Mouse (Mus musculus): Measurements from ENCODE around the gene Rgs9. TPM values are rescaled to one million over a fixed set of nuclear protein-coding genes. Genes with fewer than 3 reads are reported as not detected.
"Not testable (repeated sequence)": the region's sequence is repeated elsewhere in the genome, so short reads cannot be mapped to it uniquely, and the experiment has no call there.

Rgs9 gene
- polyA plus RNA-seq (2016; fragmentation: Nextera tagmentation; extraction: Ambion mirVana) = 0.91 and 1.1 TPM in 2 replicates

DNA sequence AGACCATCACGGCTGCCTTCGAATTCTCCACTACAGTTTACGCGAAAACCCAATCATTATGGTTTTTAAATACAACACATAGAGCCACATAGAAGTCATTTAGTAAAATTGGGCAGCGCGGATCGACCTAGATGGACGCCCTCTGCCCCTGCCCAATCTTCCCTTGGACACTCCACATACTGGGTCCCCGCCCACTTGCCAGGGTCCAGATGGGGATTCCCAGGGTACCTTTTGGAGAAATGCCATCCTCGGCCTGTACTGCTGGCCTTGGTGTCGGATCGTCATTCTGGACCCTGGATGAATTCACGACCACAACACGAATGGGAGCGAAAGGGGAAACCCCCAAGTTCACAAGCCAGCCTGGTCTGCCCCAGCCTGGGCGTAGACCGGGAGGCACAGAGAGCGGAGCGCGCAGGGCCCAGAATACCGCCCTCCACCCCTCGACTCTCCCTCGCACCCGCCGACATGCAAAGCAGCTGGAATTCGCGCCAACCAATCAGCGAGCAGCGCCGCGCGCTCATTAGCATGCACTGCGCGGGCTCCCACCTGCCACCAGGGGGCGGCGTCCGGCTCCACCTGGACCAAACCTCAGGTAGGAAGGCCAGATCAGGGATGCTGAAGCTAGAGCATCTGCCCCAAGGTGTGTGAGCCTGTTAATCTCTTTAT is at the start of gene Rgs9:
TSS of gene Rgs9 (minus strand) at position 420 of the 666 bp plus-strand sequence.
- no peaks in the 10 kb centered on the region for H3K9me3 ChIP-seq (replicated peaks)
- WGBS = 7% methylated on average over 37 of the region's 37 CpGs
- H3K27ac ChIP-seq (ENCODE audit: poor library complexity, severe bottlenecking) = no peak within 1 kb of the TSS
- H3K36me3 ChIP-seq = no peaks in the 10 kb centered on the region
- H3K4me3 ChIP-seq = peak within 1 kb of the TSS; percentile 49
- H3K4me1 ChIP-seq (replicated peaks) = no peaks in the 10 kb centered on the region; the same call in 1 of the 2 replicates
- H3K4me2 ChIP-seq = peak within 1 kb of the TSS; percentile 80
- H3K27me3 ChIP-seq (replicated peaks) = peaks cover 54% of the 10 kb centered on the region
- H3K9ac ChIP-seq = peak within 1 kb of the TSS; percentile 63
- peak; percentile 93 for ATAC-seq (ENCODE audit: insufficient number of reproducible peaks, low FRiP score)

DNA sequence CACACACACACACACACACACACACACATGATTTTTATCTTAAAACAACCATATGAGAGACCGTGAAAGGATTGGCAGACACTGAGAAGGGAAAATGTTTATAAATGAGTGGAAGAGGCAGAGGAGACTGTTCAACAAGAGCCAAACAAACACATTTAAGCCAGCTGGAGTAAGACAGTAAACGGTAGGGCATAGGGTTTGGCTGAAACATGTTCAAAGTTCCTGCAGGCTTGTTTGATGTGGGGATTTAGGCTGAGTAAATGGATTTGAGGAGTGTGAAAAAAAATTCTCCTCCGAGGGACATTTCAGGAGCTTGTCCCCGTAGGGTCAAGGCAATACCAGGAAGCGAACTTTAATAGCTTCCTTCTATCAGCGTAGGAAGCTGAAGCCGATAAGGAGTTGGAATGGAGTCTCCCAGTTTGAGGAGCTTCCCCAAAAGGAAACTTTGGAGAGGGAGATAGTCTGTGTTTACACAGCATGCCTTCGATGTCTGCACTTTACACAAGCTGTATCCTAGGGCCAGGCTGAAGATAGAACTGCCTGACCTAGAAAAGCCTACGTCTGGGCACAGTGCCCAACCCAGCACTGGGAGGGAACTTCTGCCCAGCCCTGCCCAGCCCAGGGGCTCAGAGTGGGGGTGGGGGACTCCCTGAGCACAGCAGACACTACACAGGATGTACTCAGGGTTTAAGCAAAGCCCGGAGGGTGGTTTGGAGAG is 49.5 kb upstream of the Rgs9 start:
- no peaks in the 10 kb centered on the region for H3K27me3 ChIP-seq (replicated peaks)
- 6% methylated on average over 10 of the region's 10 CpGs for WGBS
- peak overlapping the region; percentile 60; the same call in 1 of the 2 replicates for H3K27ac ChIP-seq (ENCODE audit: poor library complexity, severe bottlenecking)
- peaks cover 48% of the 10 kb centered on the region for H3K4me1 ChIP-seq (replicated peaks)
- peak overlapping the region; percentile 38 for H3K4me2 ChIP-seq
- no peak overlapping the region for H3K4me3 ChIP-seq
- no peak overlapping the region for H3K9ac ChIP-seq
- peak; percentile 89 for ATAC-seq (ENCODE audit: insufficient number of reproducible peaks, low FRiP score)
- H3K36me3 ChIP-seq = no peaks in the 10 kb centered on the region
- H3K9me3 ChIP-seq (replicated peaks) = no peaks in the 10 kb centered on the region

DNA sequence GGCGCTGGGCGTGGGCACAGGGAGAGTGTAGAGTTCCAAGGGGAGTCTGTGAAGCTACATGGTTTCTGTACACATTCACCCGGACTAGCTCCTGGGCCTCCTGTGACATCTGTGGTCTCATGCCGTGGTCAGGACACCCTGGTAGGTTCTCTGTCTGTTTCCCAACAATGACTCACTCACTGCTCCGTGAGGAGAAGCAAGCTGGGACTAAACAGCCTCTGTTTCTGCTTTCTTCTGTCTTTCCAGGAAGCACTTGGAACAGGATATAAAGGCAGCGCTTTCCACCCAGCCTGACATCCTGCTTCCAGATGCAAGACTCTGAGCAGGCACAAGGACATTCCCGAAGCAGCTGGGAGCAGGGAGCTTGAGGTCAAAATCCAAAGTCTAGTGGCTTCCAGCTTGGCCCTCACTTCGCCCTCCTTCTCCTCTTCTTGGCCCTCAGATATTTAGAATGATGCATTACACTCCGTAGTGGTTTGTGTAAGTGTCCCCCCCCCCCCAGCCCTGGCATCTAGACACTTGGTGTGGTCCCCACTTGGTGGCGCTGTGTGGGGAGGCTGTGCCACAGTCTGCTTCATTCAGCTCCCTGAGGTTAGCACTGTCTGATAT is 46.2 kb upstream of the Rgs9 start:
- Histone ChIP-seq H3K27ac (ENCODE audit: poor library complexity, severe bottlenecking) (peak overlapping the region; percentile 66), H3K9me3 (replicated peaks) (no peaks in the 10 kb centered on the region), H3K9ac (peak overlapping the region; percentile 21; the same call in 1 of the 2 replicates), H3K36me3 (no peaks in the 10 kb centered on the region), H3K4me2 (peak overlapping the region; percentile 57), H3K4me1 (replicated peaks) (peaks cover 45% of the 10 kb centered on the region), H3K4me3 (no peak overlapping the region), H3K27me3 (replicated peaks) (no peaks in the 10 kb centered on the region)
- no peak for ATAC-seq (ENCODE audit: insufficient number of reproducible peaks, low FRiP score)
- WGBS = 20% methylated on average over 10 of the region's 10 CpGs

DNA sequence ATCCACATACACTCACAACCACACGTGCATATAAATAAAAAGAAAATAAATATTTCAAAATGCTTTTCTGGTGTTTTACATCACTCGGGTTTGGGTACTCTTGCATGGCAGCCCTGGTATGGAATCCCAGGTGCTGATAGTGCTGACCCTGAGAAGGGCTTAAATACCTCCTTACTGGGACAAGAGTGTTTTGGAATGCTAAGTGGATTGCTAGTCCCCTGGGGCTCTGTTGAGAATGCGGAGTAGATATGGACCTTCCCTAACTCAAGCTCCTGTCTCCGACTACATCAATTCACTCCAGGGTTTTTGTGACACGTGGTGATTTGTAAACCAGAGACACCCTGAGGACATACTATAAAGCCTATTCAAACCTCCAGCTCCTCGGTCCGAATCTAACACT is 45.6 kb upstream of the Rgs9 start:
- Histone ChIP-seq H3K4me2 (peak overlapping the region; percentile 57), H3K27ac (ENCODE audit: poor library complexity, severe bottlenecking) (peak overlapping the region; percentile 66), H3K9ac (peak overlapping the region; percentile 21; the same call in 1 of the 2 replicates), H3K9me3 (replicated peaks) (no peaks in the 10 kb centered on the region), H3K36me3 (no peaks in the 10 kb centered on the region), H3K4me3 (no peak overlapping the region), H3K4me1 (replicated peaks) (peaks cover 45% of the 10 kb centered on the region), H3K27me3 (replicated peaks) (no peaks in the 10 kb centered on the region)
- WGBS = 17% methylated on average over 7 of the region's 7 CpGs
- ATAC-seq (ENCODE audit: insufficient number of reproducible peaks, low FRiP score) = no peak

DNA sequence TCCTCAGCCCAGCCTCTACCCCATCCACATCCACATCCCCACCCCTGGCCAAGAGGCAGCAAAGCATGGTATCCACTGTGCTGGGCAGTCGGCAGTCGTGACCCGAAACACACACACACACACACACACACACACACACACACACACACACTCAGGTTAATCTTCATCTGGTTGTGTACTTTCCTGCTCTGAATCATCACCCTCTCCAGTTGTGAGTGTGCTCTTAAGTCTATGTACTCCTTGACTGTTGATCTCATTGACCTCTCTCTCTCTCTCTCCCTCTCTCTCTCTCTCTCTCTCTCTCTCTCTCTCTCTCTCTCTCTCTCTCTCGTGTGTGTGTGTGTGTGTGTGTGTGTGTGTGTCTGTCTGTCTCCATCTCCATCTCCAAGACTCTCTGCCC is 44.7 kb upstream of the Rgs9 start:
- not testable (repeated sequence) for H3K27ac ChIP-seq (ENCODE audit: poor library complexity, severe bottlenecking); H3K4me2 ChIP-seq; ATAC-seq (ENCODE audit: insufficient number of reproducible peaks, low FRiP score); H3K9ac ChIP-seq; H3K36me3 ChIP-seq; H3K4me3 ChIP-seq; H3K9me3 ChIP-seq (replicated peaks); H3K27me3 ChIP-seq (replicated peaks)
- WGBS = 87% methylated on average over 3 of the region's 4 CpGs
- H3K4me1 ChIP-seq (replicated peaks) = peaks cover 37% of the 10 kb centered on the region

DNA sequence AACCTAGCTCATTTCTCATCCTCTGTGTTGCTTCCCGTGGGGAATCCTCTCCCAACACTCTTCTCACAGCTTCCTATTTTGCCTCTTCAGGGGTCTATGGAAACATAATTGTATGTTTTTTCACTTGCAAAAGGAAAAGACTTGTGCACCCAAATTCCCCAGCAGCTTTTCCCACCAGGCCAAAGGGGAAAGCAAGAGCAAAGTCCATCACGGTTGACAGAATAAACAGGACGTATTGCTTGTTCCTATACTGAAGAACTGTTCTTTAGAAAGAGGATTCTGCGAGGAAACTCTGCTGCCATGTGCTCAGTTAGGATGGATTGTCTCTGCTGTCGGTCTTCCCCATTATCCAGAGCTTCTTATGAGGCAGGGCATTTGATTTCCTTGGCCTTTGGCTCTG is 42.6 kb upstream of the Rgs9 start:
- peaks cover 20% of the 10 kb centered on the region for H3K4me1 ChIP-seq (replicated peaks)
- H3K9ac ChIP-seq = no peak overlapping the region
- no peak overlapping the region for H3K27ac ChIP-seq (ENCODE audit: poor library complexity, severe bottlenecking)
- ATAC-seq (ENCODE audit: insufficient number of reproducible peaks, low FRiP score) = no peak
- no peaks in the 10 kb centered on the region for H3K27me3 ChIP-seq (replicated peaks)
- no peak overlapping the region for H3K4me2 ChIP-seq
- H3K36me3 ChIP-seq = no peaks in the 10 kb centered on the region
- H3K4me3 ChIP-seq = no peak overlapping the region
- 71% methylated on average over 5 of the region's 5 CpGs for WGBS
- no peaks in the 10 kb centered on the region for H3K9me3 ChIP-seq (replicated peaks)

DNA sequence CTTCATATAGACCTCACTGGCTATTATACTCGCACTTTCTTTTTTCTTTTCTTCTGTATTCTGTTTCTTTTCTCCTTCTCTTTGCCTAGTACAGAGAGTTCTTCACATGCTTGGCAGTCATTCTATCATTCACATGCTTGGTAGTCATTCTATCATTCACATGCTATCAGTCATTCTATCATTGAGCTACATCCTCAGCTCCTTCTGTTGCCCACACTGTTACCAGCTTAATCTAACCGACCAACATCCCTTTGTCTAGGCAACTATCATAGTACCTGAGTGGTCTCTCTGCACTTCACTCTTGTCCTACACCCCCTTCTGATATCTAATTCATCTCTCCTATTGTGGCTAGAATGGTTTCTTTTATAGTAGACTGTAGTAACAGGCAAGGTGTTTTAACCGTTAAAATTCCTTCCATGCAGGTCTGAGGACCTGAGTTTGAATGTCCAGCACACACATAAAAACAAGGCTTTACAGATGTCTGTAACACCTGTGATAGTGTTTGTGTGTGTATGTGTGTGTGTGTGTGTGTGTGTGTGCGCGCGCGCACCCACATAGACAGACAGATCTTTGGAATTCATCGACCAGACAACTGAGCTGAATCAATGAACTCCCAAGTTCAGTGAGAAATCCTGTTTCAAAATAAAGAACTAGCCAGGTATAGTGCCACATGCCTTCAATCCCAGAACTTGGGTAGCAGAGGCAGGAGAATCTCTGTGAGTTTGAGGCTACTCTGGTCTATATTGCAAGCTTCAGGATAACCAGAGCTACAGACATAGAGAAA is 41.4 kb upstream of the Rgs9 start:
- peaks cover 14% of the 10 kb centered on the region for H3K4me1 ChIP-seq (replicated peaks)
- no peak for ATAC-seq (ENCODE audit: insufficient number of reproducible peaks, low FRiP score)
- 87% methylated on average over 8 of the region's 8 CpGs for WGBS
- H3K36me3 ChIP-seq = no peaks in the 10 kb centered on the region
- H3K27ac ChIP-seq (ENCODE audit: poor library complexity, severe bottlenecking) = no peak overlapping the region
- no peaks in the 10 kb centered on the region for H3K9me3 ChIP-seq (replicated peaks)
- H3K27me3 ChIP-seq (replicated peaks) = no peaks in the 10 kb centered on the region
- no peak overlapping the region for H3K4me3 ChIP-seq
- H3K4me2 ChIP-seq = no peak overlapping the region
- H3K9ac ChIP-seq = no peak overlapping the region

DNA sequence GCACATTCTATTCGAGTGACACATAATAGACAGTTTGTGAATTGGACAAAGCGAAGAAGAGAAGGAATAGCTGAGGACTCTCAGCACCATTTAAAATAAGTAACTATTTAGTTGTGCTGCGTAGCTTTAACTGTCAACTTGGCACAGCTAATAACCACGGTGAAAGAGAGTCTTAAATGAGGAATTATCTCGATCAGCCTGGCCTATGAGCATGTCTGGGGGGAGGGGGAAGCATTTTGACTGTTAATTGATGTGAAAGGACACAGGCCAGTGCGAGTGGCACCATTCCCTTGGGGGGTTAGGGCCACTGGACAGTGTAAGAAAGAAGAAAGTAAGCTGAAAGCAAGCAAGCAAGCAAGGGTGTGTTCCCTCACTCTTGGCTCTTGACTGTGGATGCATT is 38.0 kb upstream of the Rgs9 start:
- no peaks in the 10 kb centered on the region for H3K36me3 ChIP-seq
- no peak overlapping the region for H3K9ac ChIP-seq
- WGBS = 52% methylated on average over 6 of the region's 6 CpGs

DNA sequence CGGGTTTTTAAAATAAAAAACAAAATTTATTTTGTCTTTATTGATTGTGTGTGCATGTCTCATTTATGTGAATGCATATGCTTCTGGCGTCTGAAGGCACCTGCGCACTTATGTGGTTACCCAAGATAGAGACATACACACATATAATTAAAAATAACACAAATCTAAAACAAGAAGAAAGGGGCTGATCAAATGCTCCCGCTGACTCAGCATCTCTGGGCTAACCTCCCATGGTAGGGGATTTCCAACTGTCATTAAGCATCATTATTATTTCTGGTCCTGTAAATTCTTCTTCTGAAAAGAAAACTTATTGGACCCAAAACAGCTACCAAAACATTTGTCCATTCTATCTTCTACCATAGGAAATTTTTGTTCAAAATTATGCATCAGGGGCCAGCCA is 36.8 kb upstream of the Rgs9 start:
- ATAC-seq (ENCODE audit: insufficient number of reproducible peaks, low FRiP score) = no peak
- H3K9me3 ChIP-seq (replicated peaks) = no peaks in the 10 kb centered on the region
- H3K4me1 ChIP-seq (replicated peaks) = peaks cover 6% of the 10 kb centered on the region; the same call in 1 of the 2 replicates
- no peaks in the 10 kb centered on the region for H3K36me3 ChIP-seq
- no peak overlapping the region for H3K4me2 ChIP-seq
- H3K27ac ChIP-seq (ENCODE audit: poor library complexity, severe bottlenecking) = no peak overlapping the region
- H3K27me3 ChIP-seq (replicated peaks) = no peaks in the 10 kb centered on the region
- H3K4me3 ChIP-seq = no peak overlapping the region
- WGBS = 86% methylated on average over 4 of the region's 4 CpGs
- no peak overlapping the region for H3K9ac ChIP-seq

More for the DNA sequence above, 38.0 kb upstream of the Rgs9 start:
- ATAC-seq (ENCODE audit: insufficient number of reproducible peaks, low FRiP score) = no peak
- H3K4me2 ChIP-seq = no peak overlapping the region
- H3K4me3 ChIP-seq = no peak overlapping the region
- H3K27me3 ChIP-seq (replicated peaks) = no peaks in the 10 kb centered on the region
- no peaks in the 10 kb centered on the region for H3K9me3 ChIP-seq (replicated peaks)
- peaks cover 6% of the 10 kb centered on the region; the same call in 1 of the 2 replicates for H3K4me1 ChIP-seq (replicated peaks)
- no peak overlapping the region for H3K27ac ChIP-seq (ENCODE audit: poor library complexity, severe bottlenecking)

DNA sequence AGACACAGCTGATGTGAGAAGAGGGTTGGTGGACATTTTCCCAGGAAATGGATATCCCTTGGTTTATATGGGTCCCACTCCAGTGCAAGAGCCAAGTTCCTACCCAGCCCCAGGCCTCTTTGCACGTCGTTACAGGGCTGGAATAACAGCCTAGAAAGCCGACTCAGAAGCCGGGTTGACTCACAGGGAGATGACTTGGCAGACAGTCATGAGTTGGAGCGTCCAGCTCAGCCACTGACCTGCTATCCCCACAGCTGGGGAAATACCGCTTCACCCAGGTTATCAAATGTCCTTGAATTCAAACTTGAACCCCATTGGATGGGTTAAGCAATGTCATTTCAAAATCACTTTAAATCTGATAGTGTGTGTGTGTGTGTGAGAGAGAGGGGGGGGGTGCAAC is 34.8 kb upstream of the Rgs9 start:
- Histone ChIP-seq H3K27me3 (replicated peaks) (no peaks in the 10 kb centered on the region), H3K9me3 (replicated peaks) (no peaks in the 10 kb centered on the region), H3K36me3 (no peaks in the 10 kb centered on the region), H3K27ac (ENCODE audit: poor library complexity, severe bottlenecking) (no peak overlapping the region), H3K4me1 (replicated peaks) (peaks cover 11% of the 10 kb centered on the region; the same call in 1 of the 2 replicates), H3K9ac (no peak overlapping the region), H3K4me2 (no peak overlapping the region), H3K4me3 (no peak overlapping the region)
- WGBS = 65% methylated on average over 6 of the region's 6 CpGs
- no peak for ATAC-seq (ENCODE audit: insufficient number of reproducible peaks, low FRiP score)

Data from heart, embryonic 12.5 days (tissue).